Mouse (Mus musculus) limb, embryonic 14.5 days (tissue): Measurements from ENCODE around the gene Zfp385c. TPM values are rescaled to one million over a fixed set of nuclear protein-coding genes. Genes with fewer than 3 reads are reported as not detected.
"Not testable (repeated sequence)": the region's sequence is repeated elsewhere in the genome, so short reads cannot be mapped to it uniquely, and the experiment has no call there.

Experiments
- ATAC-seq: fragments of 200-750 bp; cut with Nextera tagmentation; 2 replicates; pipeline ENCODE4 v1.8.0; 2017; ENCODE audit warnings: low read depth, moderate number of reproducible peaks, moderate TSS enrichment; ENCODE audit not compliant: low FRiP score
- DNase-seq: peaks from one replicate; pipeline ENCODE4 v3.0.0-alpha.2; 2015; ENCODE audit warnings: low spot score
- H3K27ac ChIP-seq: fragments of 300-500 bp; sonication (generic); replicated peaks from 2 replicates; pipeline ENCODE4 v1.5.1; 2014; ENCODE audit warnings: low read depth, mild to moderate bottlenecking, low read length, moderate library complexity, mixed read lengths
- H3K27me3 ChIP-seq: fragments of 300-500 bp; sonication (generic); 2 replicates; pipeline ENCODE4 v1.6.1; 2014; ENCODE audit warnings: low read length, mixed read lengths; ENCODE audit not compliant: control insufficient read depth, insufficient read depth
- H3K36me3 ChIP-seq: fragments of 300-500 bp; sonication (generic); 2 replicates; pipeline ENCODE4 v1.6.1; 2014; ENCODE audit warnings: mild to moderate bottlenecking, low read length, moderate library complexity, mixed read lengths; ENCODE audit not compliant: control insufficient read depth, insufficient read depth
- H3K4me1 ChIP-seq: fragments of 300-500 bp; sonication (generic); 2 replicates; pipeline ENCODE4 v1.6.1; 2014; ENCODE audit warnings: antibody characterized with exemption, low read length, mixed read lengths; ENCODE audit not compliant: control insufficient read depth, insufficient read depth
- H3K4me2 ChIP-seq: fragments of 300-500 bp; sonication (generic); replicated peaks from 2 replicates; pipeline ENCODE4 v1.6.1; 2014; ENCODE audit warnings: low read depth, mild to moderate bottlenecking, low read length, moderate library complexity; ENCODE audit not compliant: severe bottlenecking
- H3K4me3 ChIP-seq: fragments of 300-500 bp; sonication (generic); replicated peaks from 2 replicates; pipeline ENCODE4 v1.5.1; 2014; ENCODE audit warnings: low read length
- H3K9ac ChIP-seq: fragments of 300-500 bp; sonication (generic); 2 replicates; pipeline ENCODE4 v1.6.1; 2014; ENCODE audit warnings: mild to moderate bottlenecking, low read depth, low read length, moderate library complexity; ENCODE audit not compliant: severe bottlenecking
- H3K9me3 ChIP-seq: fragments of 300-500 bp; sonication (generic); 2 replicates; pipeline ENCODE4 v1.6.1; 2016; ENCODE audit warnings: low read length; ENCODE audit not compliant: control insufficient read depth
- POLR2A ChIP-seq: fragments of 200-500 bp; IDR thresholded peaks from 2 replicates; pipeline ENCODE4 v1.8.0; 2012; ENCODE audit warnings: inconsistent platforms, mild to moderate bottlenecking, moderate library complexity, borderline replicate concordance; ENCODE audit not compliant: insufficient read depth, insufficient read length; ENCODE audit errors: extremely low read depth
- WGBS: fragments of 180-500 bp; shearing (Covaris S2); extraction: QIAGEN DNeasy Blood & Tissue Kit; methylation state at CpG from one replicate; pipeline ENCODE4 v1.1.7; 2014; 5-methylcytosine and 5-hydroxymethylcytosine counted together
- polyA plus RNA-seq, 2 experiments: library from polyadenylated mRNA; depleted of rRNA in 1 of 2; stranded (reverse) in 1 of 2; unstranded in 1 of 2; fragments of >200 nt; fragmentation: Nextera tagmentation in 1 of 2; extraction: Ambion mirVana in 1 of 2; gene quantifications; 2 replicates each; pipeline versions ENCODE4 v1.2.1 to v1.2.3; 2012 to 2014

Zfp385c gene
- polyA plus RNA-seq, 2 experiments, result 0.72 to 6.4 TPM

- H3K4me2 ChIP-seq, result peak within 1 kb of the TSS; percentile 79
- 2% methylated on average over 11 of the region's 11 CpGs for WGBS
- H3K9ac ChIP-seq, result peak within 1 kb of the TSS; percentile 96
- peak within 1 kb of the TSS; percentile 92 for H3K27ac ChIP-seq
- peaks cover 12% of the 10 kb centered on the region for H3K36me3 ChIP-seq
- ATAC-seq, result no peak
- H3K27me3 ChIP-seq, result no peaks in the 10 kb centered on the region
- no peaks in the 10 kb centered on the region for H3K9me3 ChIP-seq
- peaks cover 21% of the 10 kb centered on the region for H3K4me1 ChIP-seq
- DNase-seq, result no peak
- no peak for TF ChIP-seq POLR2A
- peak within 1 kb of the TSS; percentile 98 for H3K4me3 ChIP-seq
These were observed 72.3 kb downstream of the Zfp385c start, which contains the start of gene Dnajc7 for GRCm38 (mm10) chr11:100619982-100620381. TSS of gene Dnajc7 (minus strand) at chr11:100620168.

GRCm38 (mm10) chr11:100619485-100619975 is 72.7 kb downstream of the Zfp385c start:
- Histone ChIP-seq H3K9ac (peak overlapping the region; percentile 96), H3K27ac (peak overlapping the region; percentile 92), H3K4me3 (peak overlapping the region; percentile 98), H3K27me3 (no peaks in the 10 kb centered on the region), H3K9me3 (no peaks in the 10 kb centered on the region), H3K36me3 (peaks cover 8% of the 10 kb centered on the region), H3K4me2 (peak overlapping the region; percentile 79), H3K4me1 (peaks cover 21% of the 10 kb centered on the region)
- TF ChIP-seq POLR2A, result 0 out of 2 replicates have a peak, but pooled peaks have one; percentile 49
- DNase-seq (peak; percentile 98), ATAC-seq (peak; percentile 93)
- WGBS, result 0% methylated on average over 33 of the region's 40 CpGs

- H3K9me3 ChIP-seq, result no peaks in the 10 kb centered on the region
- H3K4me1 ChIP-seq, result peaks cover 17% of the 10 kb centered on the region
- H3K27me3 ChIP-seq, result no peaks in the 10 kb centered on the region
- ATAC-seq (peak; percentile 49), DNase-seq (peak; percentile 77)
- H3K27ac ChIP-seq, result peak within 1 kb of the TSS; percentile 92
- peak within 1 kb of the TSS; percentile 79 for H3K4me2 ChIP-seq
- H3K4me3 ChIP-seq, result peak within 1 kb of the TSS; percentile 98
- H3K9ac ChIP-seq, result peak within 1 kb of the TSS; percentile 96
- TF ChIP-seq POLR2A, result 0 out of 2 replicates have a peak, but pooled peaks have one; percentile 13
- WGBS, result under 1% methylated on average over 30 of the region's 36 CpGs
- peaks cover 8% of the 10 kb centered on the region for H3K36me3 ChIP-seq
These were observed 73.3 kb downstream of the Zfp385c start, which contains the start of gene Nkiras2 for GRCm38 (mm10) chr11:100618761-100619484. TSS of gene Nkiras2 (plus strand) at chr11:100619244.

- WGBS, result 74% methylated on average over 4 of the region's 4 CpGs
- Histone ChIP-seq H3K9ac (no peak overlapping the region), H3K27me3 (no peaks in the 10 kb centered on the region), H3K36me3 (peaks cover 8% of the 10 kb centered on the region), H3K27ac (no peak overlapping the region), H3K4me3 (no peak overlapping the region), H3K4me1 (peaks cover 13% of the 10 kb centered on the region), H3K4me2 (0 out of 2 replicates have a peak overlapping the region, but pooled peaks have one; percentile 79), H3K9me3 (no peaks in the 10 kb centered on the region)
- no peak for TF ChIP-seq POLR2A
- no peak for ATAC-seq
- DNase-seq, result no peak
These were observed 74.8 kb downstream of the Zfp385c start for GRCm38 (mm10) chr11:100617480-100617879.

DNA sequence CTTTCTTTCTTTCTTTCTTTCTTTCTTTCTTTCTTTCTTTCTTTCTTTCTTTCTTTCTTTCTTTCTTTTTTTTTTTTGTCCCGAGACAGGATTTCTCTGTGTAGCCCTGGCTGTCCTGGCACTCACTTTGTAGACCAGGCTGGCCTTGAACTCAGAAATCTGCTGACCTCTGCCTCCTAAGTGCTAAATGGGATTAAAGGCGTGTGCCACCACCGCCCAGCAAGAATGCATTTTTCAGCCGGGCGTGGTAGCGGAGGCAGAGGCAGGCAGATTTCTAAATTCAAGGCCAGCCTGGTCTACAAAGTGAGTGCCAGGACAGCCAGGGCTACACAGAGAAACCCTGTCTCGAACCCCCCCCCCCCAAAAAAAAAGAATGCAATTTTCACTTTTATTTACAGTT is 75.4 kb downstream of the Zfp385c start:
- Histone ChIP-seq H3K36me3 (peaks cover 11% of the 10 kb centered on the region), H3K4me1 (peaks cover 10% of the 10 kb centered on the region)
- H3K9me3 ChIP-seq, ATAC-seq, H3K27ac ChIP-seq, H3K9ac ChIP-seq, H3K4me3 ChIP-seq, DNase-seq, H3K27me3 ChIP-seq, H3K4me2 ChIP-seq: not testable (repeated sequence)
- WGBS, result 93% methylated on average over 7 of the region's 7 CpGs
